Mouse (Mus musculus): ENCODE results near the gene Saa2.
A peak's percentile ranks its signal among the peaks of the same experiment; 100 is the strongest.

Saa2 gene

GRCm38 (mm10) chr7:46764672-46765071 lies 13.1 kb downstream of the Saa2 start:
- no peak for DNase-seq

- no peak for DNase-seq
Observed at GRCm38 (mm10) chr7:46767371-46767770, 15.8 kb downstream of the Saa2 start.

- DNase-seq = no peak
Observed at GRCm38 (mm10) chr7:46768451-46768850, 16.9 kb downstream of the Saa2 start.

GRCm38 (mm10) chr7:46770706-46771105 lies 19.1 kb downstream of the Saa2 start:
- DNase-seq = peak; percentile 33 to 49

GRCm38 (mm10) chr7:46789177-46789849 lies 37.7 kb downstream of the Saa2 start:
- DNase-seq = peak in 1 of 2 experiments; percentile 29

- no peak for DNase-seq
Observed at GRCm38 (mm10) chr7:46793871-46794270, 42.3 kb downstream of the Saa2 start.

- DNase-seq = peak; percentile 98 to 99
Observed at GRCm38 (mm10) chr7:46795287-46796205, 44.0 kb downstream of the Saa2 start, which contains the start of the genes Hps5 and Gtf2h1. Gene Hps5 (minus strand): TSS chr7:46796064. Gene Gtf2h1 (plus strand): TSS chr7:46796103.

- no peak for DNase-seq
Observed at GRCm38 (mm10) chr7:46796206-46796679, 44.7 kb downstream of the Saa2 start.

GRCm38 (mm10) chr7:46796779-46797178 lies 45.2 kb downstream of the Saa2 start:
- no peak for DNase-seq

Data from lung, adult 18-20 months (tissue).